ENCODE assay signal across 8 mouse cellular contexts in genomic region chr10:98684195-98684594, GRCm38 (mm10).
DNase-seq lines count a peak whose midpoint lies in the region; ATAC-seq and TF ChIP-seq lines count a peak whose summit lies in the region.

No protein-coding gene starts in this region.

- no peak for TF ChIP-seq CTCF in thymus, adult 2 months (IDR thresholded peaks at IDR 0.05; ENCODE audit: borderline replicate concordance, control insufficient read depth, extremely low read depth, insufficient read depth, low read length, poor library complexity)

- no peak for TF ChIP-seq POLR2A in thymus, adult 2 months (IDR thresholded peaks at IDR 0.05; ENCODE audit: control insufficient read depth, extremely low read depth, insufficient read depth, low read length, poor library complexity)

- DNase-seq in thymus, adult 2 months: peak; percentile 14
- DNase-seq in thymus, postnatal 10 days (ENCODE audit: low spot score in 2 of 2): no peak
- peak; percentile 26 for DNase-seq in gastrocnemius, postnatal 25 days
- DNase-seq in hindlimb bud, embryonic 11.5 days (ENCODE audit: extremely low spot score, low read depth, low spot score): peak; percentile 22
- peak; percentile 10 for DNase-seq in ovary, postnatal 14 days (ENCODE audit: low spot score)
- no peak for DNase-seq in left cerebral cortex, adult 18-20 months (ENCODE audit: low spot score in 2 of 2)

- no peak overlapping the region for H3K4me2 ChIP-seq in liver, embryonic 15.5 days
- no peak overlapping the region for H3K4me2 ChIP-seq in forebrain, embryonic 16.5 days (ENCODE audit: low read length)

- peaks cover 4% of the 10 kb centered on the region; the same call in 1 of the 2 replicates for H3K4me1 ChIP-seq in thymus, adult 2 months (replicated peaks; ENCODE audit: control insufficient read depth, insufficient read depth, low read length)
- no peaks in the 10 kb centered on the region for H3K4me1 ChIP-seq in liver, embryonic 15.5 days (replicated peaks)
- no peaks in the 10 kb centered on the region for H3K4me1 ChIP-seq in forebrain, embryonic 16.5 days (replicated peaks; ENCODE audit: control insufficient read depth, insufficient read depth, low read length)

- 7% methylated on average over 12 of the region's 12 CpGs for WGBS in thymus, adult 2 months
- WGBS in liver, embryonic 15.5 days (ENCODE audit: insufficient replicate concordance): 8% methylated on average over 12 of the region's 12 CpGs
- WGBS in forebrain, embryonic 16.5 days: 71% methylated on average over 12 of the region's 12 CpGs

- H3K36me3 ChIP-seq in thymus, adult 2 months (ENCODE audit: control insufficient read depth, insufficient read depth, low read length): no peaks in the 10 kb centered on the region
- H3K36me3 ChIP-seq in liver, embryonic 15.5 days (replicated peaks): no peaks in the 10 kb centered on the region
- H3K36me3 ChIP-seq in forebrain, embryonic 16.5 days (ENCODE audit: control insufficient read depth, insufficient read depth): no peaks in the 10 kb centered on the region

- ATAC-seq in liver, embryonic 15.5 days (ENCODE audit: insufficient read depth): no peak
- ATAC-seq in forebrain, embryonic 16.5 days: no peak

- peak overlapping the region; percentile 56; the same call in 1 of the 2 replicates for H3K27ac ChIP-seq in thymus, adult 2 months (ENCODE audit: control insufficient read depth, insufficient read depth, low read length)
- H3K27ac ChIP-seq in liver, embryonic 15.5 days (replicated peaks): no peak overlapping the region
- no peak overlapping the region for H3K27ac ChIP-seq in forebrain, embryonic 16.5 days (ENCODE audit: low read length)

- H3K4me3 ChIP-seq in thymus, adult 2 months (ENCODE audit: control insufficient read depth, insufficient read depth, low read length): no peak overlapping the region
- H3K4me3 ChIP-seq in liver, embryonic 15.5 days (replicated peaks): 0 out of 2 replicates have a peak overlapping the region, but pooled peaks have one; percentile 4
- no peak overlapping the region for H3K4me3 ChIP-seq in forebrain, embryonic 16.5 days (replicated peaks; ENCODE audit: low read length)

- no peak overlapping the region for H3K9ac ChIP-seq in liver, embryonic 15.5 days
- no peak overlapping the region for H3K9ac ChIP-seq in forebrain, embryonic 16.5 days (replicated peaks; ENCODE audit: low read depth, low read length)

- H3K27me3 ChIP-seq in thymus, adult 2 months (ENCODE audit: control insufficient read depth, insufficient read depth, low read length): no peaks in the 10 kb centered on the region
- H3K27me3 ChIP-seq in liver, embryonic 15.5 days: no peaks in the 10 kb centered on the region
- no peaks in the 10 kb centered on the region for H3K27me3 ChIP-seq in forebrain, embryonic 16.5 days (replicated peaks; ENCODE audit: control insufficient read depth, insufficient read depth, low read length)

- H3K9me3 ChIP-seq in liver, embryonic 15.5 days (replicated peaks): no peaks in the 10 kb centered on the region
- H3K9me3 ChIP-seq in forebrain, embryonic 16.5 days (ENCODE audit: control insufficient read depth, low read length): no peaks in the 10 kb centered on the region; the same call in 1 of the 2 replicates

Comparison
In these comparisons a context has a peak if more than half of its experiments do, and no peak if none do; other contexts are left out.
1. DNase-seq: peak in thymus, adult 2 months (single experiment), gastrocnemius, postnatal 25 days (single experiment), hindlimb bud, embryonic 11.5 days (single experiment) and ovary, postnatal 14 days (single experiment); none in thymus, postnatal 10 days (0 of 2) and left cerebral cortex, adult 18-20 months (0 of 2).